Mouse (Mus musculus) limb, embryonic 12.5 days (tissue): Measurements from ENCODE around the gene Sept11. TPM values are rescaled to one million over a fixed set of nuclear protein-coding genes. Genes with fewer than 3 reads are reported as not detected.
A peak's percentile ranks its signal among the peaks of the same experiment; 100 is the strongest.

Experiments used
- ATAC-seq: fragments of 200-750 bp; cut with Nextera tagmentation; 2 replicates; pipeline ENCODE4 v1.8.0; 2017; ENCODE audit warnings: low read depth, moderate TSS enrichment; ENCODE audit not compliant: insufficient number of reproducible peaks, insufficient read depth, low FRiP score, low TSS enrichment
- H3K27ac ChIP-seq: fragments of 300-500 bp; sonication (generic); 2 replicates; pipeline ENCODE4 v1.5.1; 2016; ENCODE audit warnings: mild to moderate bottlenecking, moderate library complexity
- H3K27me3 ChIP-seq: fragments of 300-500 bp; sonication (generic); 2 replicates; pipeline ENCODE4 v1.6.1; 2016; ENCODE audit warnings: mild to moderate bottlenecking, moderate library complexity
- H3K36me3 ChIP-seq: fragments of 300-500 bp; sonication (generic); 2 replicates; pipeline ENCODE4 v1.6.1; 2016; ENCODE audit warnings: mild to moderate bottlenecking, moderate library complexity
- H3K4me1 ChIP-seq: fragments of 300-500 bp; sonication (generic); replicated peaks from 2 replicates; pipeline ENCODE4 v1.6.1; 2016
- H3K4me2 ChIP-seq: fragments of 300-500 bp; sonication (generic); 2 replicates; pipeline ENCODE4 v1.6.1; 2016; ENCODE audit warnings: mild to moderate bottlenecking, moderate library complexity
- H3K4me3 ChIP-seq: fragments of 300-500 bp; sonication (generic); replicated peaks from 2 replicates; pipeline ENCODE4 v1.5.1; 2016; ENCODE audit warnings: mild to moderate bottlenecking
- H3K9ac ChIP-seq: fragments of 300-500 bp; sonication (generic); replicated peaks from 2 replicates; pipeline ENCODE4 v1.6.1; 2016; ENCODE audit warnings: mild to moderate bottlenecking, moderate library complexity
- H3K9me3 ChIP-seq: fragments of 300-500 bp; sonication (generic); 2 replicates; pipeline ENCODE4 v1.6.1; 2016; ENCODE audit warnings: mild to moderate bottlenecking, moderate library complexity
- WGBS: fragments of 180-500 bp; shearing (Covaris S2); methylation state at CpG from one replicate; pipeline ENCODE4 v1.1.7; 2016; 5-methylcytosine and 5-hydroxymethylcytosine counted together
- polyA plus RNA-seq: library from polyadenylated mRNA; unstranded; fragments of >200 nt; fragmentation: Nextera tagmentation; extraction: Ambion mirVana; gene quantifications from 2 replicates; pipeline ENCODE4 v1.2.1, GENCODE M21; 2016

Sept11 gene
- polyA plus RNA-seq, 1 experiment from 2014 or later: 258 TPM

DNA sequence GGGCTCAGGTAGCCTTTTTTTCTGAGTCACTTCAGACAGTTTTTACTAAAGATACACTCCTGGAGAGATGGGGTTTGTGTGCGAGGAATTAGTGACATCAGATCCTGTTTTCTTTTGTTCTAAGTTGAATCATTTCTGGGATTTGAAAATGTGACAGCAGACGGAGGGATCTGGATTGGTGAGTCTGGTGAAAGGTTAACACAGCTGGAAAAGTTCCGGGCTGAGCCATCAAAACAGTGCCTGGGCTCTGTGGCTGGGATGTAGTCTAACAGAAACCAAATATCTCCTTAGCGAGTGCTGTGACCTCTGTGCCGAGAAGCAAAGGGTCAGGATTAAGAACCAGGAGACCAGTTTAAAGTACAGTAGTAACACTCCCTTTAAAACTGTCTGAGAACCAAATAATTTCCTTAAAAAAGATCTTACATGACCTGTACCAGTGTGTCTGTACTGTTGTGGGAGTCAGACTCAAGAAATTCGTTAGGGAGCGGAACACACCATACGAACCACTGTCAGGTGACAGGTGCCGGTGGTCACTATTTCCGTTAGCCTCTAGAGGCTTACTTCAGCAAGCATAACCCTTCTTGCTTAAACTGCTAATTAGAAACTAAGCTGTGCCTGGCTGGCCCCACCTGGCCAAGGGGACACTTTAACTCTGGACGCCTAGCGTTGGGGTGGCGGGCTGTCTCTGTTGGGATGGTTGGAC lies 4.1 kb downstream of the Sept11 start:
- ATAC-seq: no peak
- H3K27me3 ChIP-seq: no peaks in the 10 kb centered on the region
- no peaks in the 10 kb centered on the region for H3K9me3 ChIP-seq
- 53% methylated on average over 13 of the region's 13 CpGs for WGBS
- H3K4me2 ChIP-seq: peak overlapping the region; percentile 19; the same call in 1 of the 2 replicates
- H3K27ac ChIP-seq: no peak overlapping the region
- H3K4me3 ChIP-seq: no peak overlapping the region
- H3K4me1 ChIP-seq: peaks cover 62% of the 10 kb centered on the region
- peaks cover 11% of the 10 kb centered on the region; the same call in 1 of the 2 replicates for H3K36me3 ChIP-seq
- H3K9ac ChIP-seq: no peak overlapping the region

DNA sequence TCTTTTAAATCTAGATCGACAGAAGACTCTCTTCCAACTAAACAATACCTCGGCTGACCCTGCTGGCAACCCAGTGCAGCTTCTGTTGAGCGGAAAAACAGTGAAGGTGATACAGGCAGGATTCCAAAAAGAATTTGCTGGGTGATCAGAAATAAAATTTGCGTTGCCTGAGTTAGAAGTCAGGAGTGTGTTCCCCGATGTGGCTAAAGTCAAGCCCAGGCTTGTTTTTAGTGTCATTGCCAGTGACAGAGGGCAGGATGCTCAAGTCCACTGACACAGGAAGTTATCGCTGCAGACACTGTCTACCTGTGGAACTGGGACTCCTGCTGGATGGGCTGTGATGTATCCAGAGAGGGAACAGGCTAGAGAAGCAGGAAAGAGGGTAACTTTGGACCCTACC lies 5.0 kb downstream of the Sept11 start:
- Histone ChIP-seq H3K36me3 (peaks cover 16% of the 10 kb centered on the region), H3K27ac (no peak overlapping the region), H3K4me1 (peaks cover 62% of the 10 kb centered on the region), H3K9me3 (no peaks in the 10 kb centered on the region), H3K4me2 (no peak overlapping the region), H3K9ac (no peak overlapping the region), H3K27me3 (no peaks in the 10 kb centered on the region), H3K4me3 (no peak overlapping the region)
- WGBS: 74% methylated on average over 6 of the region's 6 CpGs
- ATAC-seq: no peak

GRCm38 (mm10) chr5:93098811-93099210 lies 5.6 kb downstream of the Sept11 start:
- Histone ChIP-seq H3K27ac (no peak overlapping the region), H3K4me1 (peaks cover 62% of the 10 kb centered on the region), H3K9ac (no peak overlapping the region), H3K27me3 (no peaks in the 10 kb centered on the region), H3K4me2 (no peak overlapping the region), H3K4me3 (no peak overlapping the region), H3K36me3 (peaks cover 16% of the 10 kb centered on the region), H3K9me3 (no peaks in the 10 kb centered on the region)
- ATAC-seq: no peak
- 79% methylated on average over 14 of the region's 14 CpGs for WGBS

DNA sequence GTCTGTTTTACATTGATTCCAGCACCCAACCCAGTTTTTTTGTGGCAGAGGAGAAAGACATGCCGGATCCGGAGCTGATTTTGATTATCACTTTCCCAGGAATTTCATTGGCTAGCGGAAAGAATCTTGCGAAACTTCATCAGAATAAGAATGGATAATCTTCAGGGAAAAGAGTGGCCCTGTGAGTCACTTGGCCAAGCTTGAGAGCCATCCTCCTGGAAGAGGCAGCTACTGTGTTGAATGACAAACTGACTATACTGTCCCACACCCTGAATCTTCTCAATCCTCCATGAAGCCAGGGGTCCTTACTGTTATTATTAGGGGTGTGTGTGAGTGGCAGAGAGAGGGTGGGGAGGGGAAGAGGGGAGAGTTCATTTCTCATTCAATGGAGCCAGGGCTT lies 7.7 kb downstream of the Sept11 start:
- Histone ChIP-seq H3K36me3 (peaks cover 20% of the 10 kb centered on the region), H3K4me2 (0 out of 2 replicates have a peak overlapping the region, but pooled peaks have one; percentile 8), H3K9me3 (no peaks in the 10 kb centered on the region), H3K4me3 (no peak overlapping the region), H3K4me1 (peaks cover 50% of the 10 kb centered on the region), H3K27ac (peak overlapping the region; percentile 53; the same call in 1 of the 2 replicates), H3K9ac (no peak overlapping the region), H3K27me3 (no peaks in the 10 kb centered on the region)
- WGBS: 74% methylated on average over 4 of the region's 4 CpGs
- no peak for ATAC-seq

DNA sequence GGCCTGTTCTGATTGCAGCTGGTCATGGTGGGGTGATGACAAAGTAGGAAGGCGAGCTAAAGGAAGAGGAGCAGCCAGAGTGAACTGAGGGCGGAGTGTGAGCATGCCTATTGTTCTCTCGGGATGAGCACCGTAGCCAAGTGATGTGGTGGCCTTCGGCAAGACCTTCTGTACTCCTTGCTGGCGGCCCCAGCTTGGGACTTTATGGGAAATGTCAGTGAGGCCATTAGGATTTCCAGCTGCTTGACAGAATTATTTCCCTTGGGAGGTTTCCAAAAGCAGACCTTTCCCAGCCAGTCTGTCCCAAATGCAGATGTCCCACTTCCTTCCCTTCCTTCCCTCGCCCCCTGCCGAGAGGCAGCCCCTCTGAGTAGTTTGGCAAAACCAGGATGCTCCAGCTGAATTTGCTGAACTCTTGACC lies 8.1 kb downstream of the Sept11 start:
- WGBS: 36% methylated on average over 8 of the region's 8 CpGs
- H3K27me3 ChIP-seq: no peaks in the 10 kb centered on the region
- no peak overlapping the region for H3K9ac ChIP-seq
- peaks cover 20% of the 10 kb centered on the region for H3K36me3 ChIP-seq
- 0 out of 2 replicates have a peak overlapping the region, but pooled peaks have one; percentile 8 for H3K4me2 ChIP-seq
- H3K9me3 ChIP-seq: no peaks in the 10 kb centered on the region
- ATAC-seq: no peak
- no peak overlapping the region for H3K4me3 ChIP-seq
- H3K4me1 ChIP-seq: peaks cover 45% of the 10 kb centered on the region
- peak overlapping the region; percentile 53; the same call in 1 of the 2 replicates for H3K27ac ChIP-seq

DNA sequence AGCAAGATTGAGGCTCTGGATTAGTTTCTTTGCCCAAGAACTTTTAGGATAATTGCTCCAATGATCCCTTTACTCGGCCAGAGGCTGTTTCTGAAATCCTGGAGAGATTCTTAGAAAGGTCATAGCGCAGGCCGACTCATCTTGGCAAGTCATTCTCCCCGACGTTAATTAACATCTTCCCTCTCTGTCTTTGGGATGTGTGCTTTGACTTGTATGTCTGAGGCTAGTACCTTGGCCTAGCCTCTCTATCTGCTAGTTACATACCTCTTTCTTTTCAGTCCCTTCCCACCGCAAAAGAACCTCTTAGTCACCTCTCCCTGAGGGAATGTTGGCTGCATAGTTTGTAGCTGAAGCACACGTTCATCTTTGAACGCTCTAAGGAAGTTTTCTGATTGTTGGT lies 10.4 kb downstream of the Sept11 start:
- H3K27ac ChIP-seq: no peak overlapping the region
- H3K4me1 ChIP-seq: peaks cover 23% of the 10 kb centered on the region
- no peak for ATAC-seq
- H3K4me3 ChIP-seq: no peak overlapping the region
- H3K9me3 ChIP-seq: no peaks in the 10 kb centered on the region
- peaks cover 20% of the 10 kb centered on the region for H3K36me3 ChIP-seq
- H3K27me3 ChIP-seq: no peaks in the 10 kb centered on the region
- no peak overlapping the region for H3K4me2 ChIP-seq
- 79% methylated on average over 8 of the region's 8 CpGs for WGBS
- no peak overlapping the region for H3K9ac ChIP-seq

DNA sequence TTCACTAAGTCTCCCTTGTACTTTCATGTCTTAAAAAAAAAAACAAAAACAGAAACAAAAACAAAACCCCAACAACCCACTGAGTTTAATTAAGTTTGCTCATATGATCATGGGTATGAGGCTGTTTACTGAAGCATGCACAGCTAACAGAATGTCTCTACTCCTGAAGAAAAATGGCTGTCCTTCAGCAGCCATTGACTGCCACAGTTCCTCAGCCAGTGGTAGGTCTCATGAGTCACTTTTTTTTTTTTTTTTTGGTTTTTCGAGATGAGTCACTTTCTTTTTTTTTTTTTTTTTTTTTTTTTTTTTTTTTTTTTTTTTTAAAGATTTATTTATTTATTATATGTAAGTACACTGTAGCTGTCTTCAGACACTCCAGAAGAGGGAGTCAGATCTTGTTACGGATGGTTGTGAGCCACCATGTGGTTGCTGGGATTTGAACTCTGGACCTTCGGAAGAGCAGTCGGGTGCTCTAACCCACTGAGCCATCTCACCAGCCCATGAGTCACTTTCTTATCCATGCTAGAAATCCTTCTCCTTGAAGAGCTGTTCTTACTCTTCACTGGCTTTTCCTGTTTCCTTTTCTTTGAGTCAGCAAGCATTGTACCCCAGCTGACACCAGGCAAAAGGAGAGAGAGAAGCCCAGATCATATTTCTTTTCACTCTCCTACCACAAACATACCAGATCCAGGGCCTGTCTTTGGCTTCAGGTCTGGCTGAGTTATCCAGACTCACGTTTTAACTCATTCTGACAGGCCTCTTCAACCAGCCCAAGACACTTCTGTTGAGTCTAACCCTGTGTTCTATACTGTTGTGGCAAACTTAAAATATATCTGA lies 12.0 kb downstream of the Sept11 start:
- no peak for ATAC-seq
- peaks cover 17% of the 10 kb centered on the region for H3K4me1 ChIP-seq
- no peaks in the 10 kb centered on the region for H3K27me3 ChIP-seq
- WGBS: 67% methylated on average over 4 of the region's 5 CpGs
- H3K27ac ChIP-seq: no peak overlapping the region
- H3K9me3 ChIP-seq: no peaks in the 10 kb centered on the region
- H3K36me3 ChIP-seq: peaks cover 20% of the 10 kb centered on the region
- no peak overlapping the region for H3K4me3 ChIP-seq
- no peak overlapping the region for H3K9ac ChIP-seq
- no peak overlapping the region for H3K4me2 ChIP-seq

GRCm38 (mm10) chr5:93106048-93106447 lies 12.8 kb downstream of the Sept11 start:
- H3K4me1 ChIP-seq: peaks cover 9% of the 10 kb centered on the region
- no peak overlapping the region for H3K27ac ChIP-seq
- H3K4me3 ChIP-seq: no peak overlapping the region
- ATAC-seq: no peak
- peaks cover 20% of the 10 kb centered on the region for H3K36me3 ChIP-seq
- WGBS: 92% methylated on average over 4 of the region's 4 CpGs
- no peak overlapping the region for H3K9ac ChIP-seq
- H3K9me3 ChIP-seq: no peaks in the 10 kb centered on the region
- H3K27me3 ChIP-seq: no peaks in the 10 kb centered on the region
- no peak overlapping the region for H3K4me2 ChIP-seq

GRCm38 (mm10) chr5:93108703-93109102 lies 15.5 kb downstream of the Sept11 start:
- Histone ChIP-seq H3K4me2 (no peak overlapping the region), H3K4me1 (no peaks in the 10 kb centered on the region), H3K9ac (no peak overlapping the region), H3K27me3 (no peaks in the 10 kb centered on the region), H3K27ac (no peak overlapping the region), H3K4me3 (no peak overlapping the region), H3K36me3 (peaks cover 31% of the 10 kb centered on the region), H3K9me3 (no peaks in the 10 kb centered on the region)
- WGBS: 92% methylated on average over 4 of the region's 4 CpGs
- ATAC-seq: no peak

GRCm38 (mm10) chr5:93109555-93109954 lies 16.3 kb downstream of the Sept11 start:
- H3K4me3 ChIP-seq: no peak overlapping the region
- WGBS: 81% methylated on average over 2 of the region's 2 CpGs
- no peaks in the 10 kb centered on the region for H3K9me3 ChIP-seq
- no peak overlapping the region for H3K27ac ChIP-seq
- H3K9ac ChIP-seq: no peak overlapping the region
- H3K4me2 ChIP-seq: no peak overlapping the region
- H3K27me3 ChIP-seq: no peaks in the 10 kb centered on the region
- peaks cover 28% of the 10 kb centered on the region for H3K36me3 ChIP-seq
- H3K4me1 ChIP-seq: peaks cover 4% of the 10 kb centered on the region; the same call in 1 of the 2 replicates
- no peak for ATAC-seq

GRCm38 (mm10) chr5:93112290-93112689 lies 19.1 kb downstream of the Sept11 start:
- Histone ChIP-seq H3K27me3 (no peaks in the 10 kb centered on the region), H3K9me3 (no peaks in the 10 kb centered on the region), H3K36me3 (peaks cover 27% of the 10 kb centered on the region), H3K4me3 (no peak overlapping the region), H3K9ac (no peak overlapping the region), H3K4me1 (peaks cover 20% of the 10 kb centered on the region), H3K27ac (no peak overlapping the region), H3K4me2 (no peak overlapping the region)
- WGBS: 93% methylated on average over 3 of the region's 3 CpGs
- ATAC-seq: no peak
